Mouse (Mus musculus) ES-Bruce4 (cell line): ENCODE data around the gene Cnn2. TPM values are rescaled to one million over a fixed set of nuclear protein-coding genes. Genes with fewer than 3 reads are reported as not detected.
A peak's percentile ranks its signal among the peaks of the same experiment; 100 is the strongest.

Experiments used
- H3K27ac ChIP-seq: 2 replicates; pipeline ENCODE4 v1.5.1; 2012; ENCODE audit warnings: low read length, inconsistent platforms; ENCODE audit not compliant: insufficient read depth
- H3K27me3 ChIP-seq: 2 replicates; pipeline ENCODE4 v1.6.1; 2012; ENCODE audit warnings: mild to moderate bottlenecking, low read length, inconsistent platforms; ENCODE audit not compliant: control insufficient read depth, poor library complexity, insufficient read depth, severe bottlenecking
- H3K36me3 ChIP-seq: 2 replicates; pipeline ENCODE4 v1.6.1; 2012; ENCODE audit warnings: inconsistent platforms, mild to moderate bottlenecking, low read length, moderate library complexity; ENCODE audit not compliant: control insufficient read depth, poor library complexity, insufficient read depth, severe bottlenecking
- H3K4me1 ChIP-seq: one replicate; pipeline ENCODE4 v1.8.1; 2011; ENCODE audit warnings: low read length; ENCODE audit not compliant: control insufficient read depth, insufficient read depth
- H3K4me3 ChIP-seq: 2 replicates; pipeline ENCODE4 v1.5.1; 2011; ENCODE audit warnings: low read depth, mild to moderate bottlenecking, low read length
- H3K9ac ChIP-seq: 2 replicates; pipeline ENCODE4 v1.6.1; 2012; ENCODE audit warnings: low read depth, mild to moderate bottlenecking, inconsistent platforms; ENCODE audit not compliant: poor library complexity, severe bottlenecking
- H3K9me3 ChIP-seq: replicated peaks from 2 replicates; pipeline ENCODE4 v1.6.1; 2012; ENCODE audit warnings: mild to moderate bottlenecking, low read length, inconsistent platforms; ENCODE audit not compliant: control insufficient read depth, poor library complexity, insufficient read depth, severe bottlenecking
- CTCF ChIP-seq: IDR thresholded peaks from one replicate; pipeline ENCODE4 v1.8.1; 2011; ENCODE audit warnings: low read depth, low read length
- EP300 ChIP-seq: IDR thresholded peaks from 2 replicates; pipeline ENCODE4 v1.6.1; 2011; ENCODE audit warnings: low read depth, low read length; ENCODE audit not compliant: insufficient read depth
- POLR2A ChIP-seq: IDR thresholded peaks from one replicate; pipeline ENCODE4 v1.8.1; 2011; ENCODE audit warnings: low read length; ENCODE audit not compliant: insufficient read depth
- polyA plus RNA-seq: library from polyadenylated mRNA; stranded (reverse); fragments of >200 nt; gene quantifications from 2 replicates; pipeline ENCODE4 v1.2.4, GENCODE M21; 2011; ENCODE audit warnings: low read depth; ENCODE audit not compliant: missing spikeins, insufficient read depth, insufficient read length

The Cnn2 gene
- polyA plus RNA-seq, 1 experiment, result 156 TPM

DNA sequence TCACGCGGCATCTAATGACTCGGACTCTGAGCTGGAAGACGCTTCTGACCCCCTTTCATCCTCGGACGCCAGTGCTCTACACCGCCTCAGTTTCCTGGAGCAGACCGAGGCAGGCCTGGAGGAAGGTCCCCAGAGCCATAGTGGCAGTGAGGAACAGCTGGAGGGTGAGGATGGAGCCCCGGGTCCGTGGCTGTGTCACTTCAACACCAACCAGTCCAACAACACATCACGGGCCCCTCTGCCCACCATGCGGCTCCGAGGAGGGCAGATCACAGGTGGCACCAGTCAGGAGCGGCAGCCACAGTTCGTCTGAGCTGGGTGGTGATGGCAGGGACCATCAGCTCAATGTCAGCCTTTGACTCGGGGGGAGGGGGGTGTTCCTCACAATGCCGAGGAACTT is 42.4 kb downstream of the Cnn2 start:
- H3K4me3 ChIP-seq, result no peak overlapping the region
- H3K36me3 ChIP-seq, result peaks cover 5% of the 10 kb centered on the region
- peaks cover 10% of the 10 kb centered on the region for H3K4me1 ChIP-seq
- no peaks in the 10 kb centered on the region for H3K27me3 ChIP-seq
- no peak overlapping the region for H3K27ac ChIP-seq
- H3K9me3 ChIP-seq, result no peaks in the 10 kb centered on the region
- no peak for TF ChIP-seq CTCF
- TF ChIP-seq EP300, result no peak
- TF ChIP-seq POLR2A, result no peak
- H3K9ac ChIP-seq, result no peak overlapping the region

DNA sequence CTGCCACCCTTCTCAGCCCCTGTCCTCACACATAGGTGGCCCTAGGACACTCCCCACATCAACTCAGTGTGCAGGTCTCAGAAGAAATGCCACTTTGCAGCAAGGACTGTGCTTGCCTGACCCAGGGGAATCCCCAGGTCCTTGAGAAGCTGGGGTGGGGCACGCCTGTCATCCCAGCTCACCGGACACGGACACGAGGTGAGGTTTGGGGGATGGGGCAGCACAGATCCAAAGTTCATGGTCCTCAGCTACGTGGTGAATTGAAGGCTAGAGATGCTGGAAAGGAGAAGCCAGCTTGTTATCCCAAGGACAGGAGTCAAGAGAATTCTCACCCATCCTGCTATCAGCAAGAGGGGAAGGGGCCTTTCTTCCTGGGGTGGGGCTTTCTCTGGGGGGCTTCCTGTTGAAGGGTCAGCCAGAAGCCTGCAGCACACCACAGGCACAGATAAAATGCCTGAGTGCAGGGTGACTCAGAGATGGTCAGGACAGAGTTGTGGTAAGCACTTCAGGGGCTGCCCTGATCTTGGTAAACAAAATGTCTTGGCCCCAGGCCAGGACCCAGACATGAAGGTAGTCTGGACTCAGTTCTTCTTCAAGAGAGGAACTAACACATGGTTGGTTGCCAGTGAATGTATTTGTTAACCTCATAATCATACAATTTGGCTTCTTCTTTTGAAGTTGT is 44.6 kb downstream of the Cnn2 start:
- Histone ChIP-seq H3K36me3 (peaks cover 26% of the 10 kb centered on the region), H3K27me3 (no peaks in the 10 kb centered on the region), H3K27ac (no peak overlapping the region), H3K4me3 (no peak overlapping the region), H3K9me3 (no peaks in the 10 kb centered on the region), H3K9ac (no peak overlapping the region), H3K4me1 (peaks cover 10% of the 10 kb centered on the region)
- no peak for TF ChIP-seq POLR2A
- peak; percentile 69; the same call in 1 of the 2 replicates for TF ChIP-seq EP300
- no peak for TF ChIP-seq CTCF

DNA sequence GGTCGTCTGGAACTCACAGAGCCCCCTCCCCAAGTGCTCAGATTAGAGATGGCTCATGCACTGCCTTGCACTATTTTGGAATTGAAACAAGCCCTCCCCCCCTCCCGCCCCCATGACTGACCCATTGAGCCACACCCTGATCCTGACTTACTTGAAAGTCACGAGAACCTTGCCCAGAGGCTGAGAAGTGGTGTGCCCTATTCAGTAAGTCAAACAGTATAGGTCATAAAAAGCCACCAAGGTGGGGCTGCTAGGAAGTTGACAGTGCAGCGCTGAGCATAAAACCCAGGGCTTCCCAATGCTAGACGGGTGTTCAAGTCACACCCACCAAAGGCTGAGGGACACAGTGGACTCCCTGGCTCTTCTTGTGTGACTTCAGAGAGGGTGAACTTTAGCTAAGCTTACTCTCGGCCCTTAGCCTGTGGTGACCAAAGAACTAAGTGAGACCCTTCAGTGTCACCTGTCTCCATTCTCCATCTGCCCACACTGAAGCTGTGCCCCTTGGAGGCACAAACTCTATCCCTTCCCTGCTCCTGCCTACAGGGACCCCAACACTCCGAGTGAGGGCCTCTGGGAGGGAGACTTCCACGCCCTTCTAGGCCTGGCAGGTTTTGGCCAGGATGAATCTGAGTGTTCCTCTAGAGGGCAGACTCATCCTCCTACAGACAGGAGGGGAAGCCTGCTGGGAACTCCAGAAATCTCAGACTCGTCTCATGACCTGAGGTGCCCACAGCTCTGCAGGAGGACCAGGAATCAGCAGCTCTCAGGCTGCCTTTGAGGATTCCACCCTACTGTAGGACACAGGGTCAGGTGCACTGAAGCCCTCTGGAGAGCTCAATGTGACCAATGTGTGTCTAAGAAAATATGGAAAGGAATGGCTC is 45.4 kb downstream of the Cnn2 start:
- H3K36me3 ChIP-seq, result peaks cover 27% of the 10 kb centered on the region
- TF ChIP-seq EP300 (peak; percentile 77), POLR2A (no peak), CTCF (peak; percentile 62)
- peaks cover 10% of the 10 kb centered on the region for H3K4me1 ChIP-seq
- no peaks in the 10 kb centered on the region for H3K9me3 ChIP-seq
- H3K27me3 ChIP-seq, result no peaks in the 10 kb centered on the region
- H3K27ac ChIP-seq, result peak overlapping the region; percentile 68
- no peak overlapping the region; the same call in 1 of the 2 replicates for H3K9ac ChIP-seq
- H3K4me3 ChIP-seq, result no peak overlapping the region

DNA sequence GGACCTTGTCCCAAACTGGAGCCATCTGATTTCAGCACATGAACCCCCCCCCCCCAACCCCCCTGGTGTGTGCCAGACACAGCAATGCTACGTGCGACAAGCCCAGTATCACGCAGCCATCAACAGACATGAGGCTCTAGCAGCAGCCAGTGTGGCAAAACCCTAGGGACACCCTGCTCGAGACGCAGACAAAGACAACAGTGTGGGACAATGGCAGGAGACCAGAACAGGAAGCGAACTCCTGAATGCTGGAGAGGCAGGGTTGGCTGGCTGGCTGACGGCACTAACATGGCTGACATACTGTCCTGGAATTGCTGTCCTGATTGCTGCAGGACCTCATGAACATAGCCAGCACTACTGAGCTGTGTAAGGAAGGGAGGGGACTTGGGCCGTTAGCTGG is 46.8 kb downstream of the Cnn2 start:
- TF ChIP-seq POLR2A, result no peak
- TF ChIP-seq EP300, result no peak
- no peak for TF ChIP-seq CTCF
- Histone ChIP-seq H3K9me3 (no peaks in the 10 kb centered on the region), H3K4me3 (no peak overlapping the region), H3K36me3 (peaks cover 27% of the 10 kb centered on the region), H3K4me1 (peaks cover 10% of the 10 kb centered on the region), H3K9ac (no peak overlapping the region), H3K27ac (no peak overlapping the region), H3K27me3 (no peaks in the 10 kb centered on the region)

DNA sequence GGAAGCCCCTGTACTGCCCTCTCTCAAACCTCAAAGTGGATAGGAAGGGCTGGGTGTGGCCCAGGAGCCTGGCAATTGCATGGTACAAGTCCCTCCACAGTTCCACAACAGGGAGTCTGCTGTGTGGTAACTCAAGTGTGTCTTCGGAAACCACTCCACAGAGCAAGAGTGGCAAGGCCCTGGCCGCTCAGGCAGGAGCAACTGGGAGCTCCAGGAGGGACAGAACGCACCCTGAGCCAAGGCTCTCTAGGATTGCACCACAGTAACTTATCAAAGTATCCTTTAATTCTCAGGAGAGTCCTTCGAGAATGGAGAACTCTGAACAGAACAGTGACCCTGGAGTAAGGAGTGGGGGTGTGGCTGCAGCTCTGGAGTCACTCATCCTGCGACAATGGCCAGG is 47.3 kb downstream of the Cnn2 start:
- no peak overlapping the region for H3K27ac ChIP-seq
- H3K4me3 ChIP-seq, result no peak overlapping the region
- peaks cover 27% of the 10 kb centered on the region for H3K36me3 ChIP-seq
- no peaks in the 10 kb centered on the region for H3K9me3 ChIP-seq
- H3K4me1 ChIP-seq, result peaks cover 10% of the 10 kb centered on the region
- no peak for TF ChIP-seq CTCF
- no peak for TF ChIP-seq POLR2A
- TF ChIP-seq EP300, result no peak
- no peak overlapping the region for H3K9ac ChIP-seq
- H3K27me3 ChIP-seq, result no peaks in the 10 kb centered on the region

DNA sequence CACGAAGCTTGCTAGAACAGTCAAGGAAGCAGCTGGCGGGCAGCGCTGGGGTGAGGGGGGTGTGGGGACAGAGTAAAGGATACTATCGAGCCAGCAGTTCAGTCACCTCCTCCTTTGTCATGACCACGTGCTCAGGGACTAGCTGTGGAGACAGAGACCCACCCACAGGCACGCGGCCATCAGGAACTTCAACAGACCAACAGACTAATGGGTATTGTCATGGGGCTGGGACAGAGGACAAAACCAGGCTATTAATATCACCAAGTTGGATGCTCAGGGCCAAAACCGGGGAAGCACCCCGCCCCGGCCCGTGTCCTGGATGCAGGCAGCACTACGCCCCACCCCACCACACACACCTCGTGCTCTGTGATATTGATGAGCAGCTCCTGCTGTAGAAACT is 48.4 kb downstream of the Cnn2 start:
- no peak overlapping the region for H3K9ac ChIP-seq
- no peaks in the 10 kb centered on the region for H3K9me3 ChIP-seq
- H3K27ac ChIP-seq, result no peak overlapping the region
- TF ChIP-seq EP300 (no peak), POLR2A (no peak), CTCF (no peak)
- no peak overlapping the region for H3K4me3 ChIP-seq
- H3K4me1 ChIP-seq, result peaks cover 10% of the 10 kb centered on the region
- H3K36me3 ChIP-seq, result peaks cover 27% of the 10 kb centered on the region
- no peaks in the 10 kb centered on the region for H3K27me3 ChIP-seq
